Mouse (Mus musculus) E14TG2a.4 (cell line): ENCODE measurements around the gene Tex36.

Experiments used
- CTCF ChIP-seq: conservative IDR thresholded peaks from 2 replicates; pipeline ENCODE4 v1.5.1; 2014; ENCODE audit warnings: low read length
- NANOG ChIP-seq: IDR thresholded peaks from 2 replicates; pipeline ENCODE4 v1.6.1; 2014; ENCODE audit warnings: borderline replicate concordance, low read length, mixed read lengths

DNA sequence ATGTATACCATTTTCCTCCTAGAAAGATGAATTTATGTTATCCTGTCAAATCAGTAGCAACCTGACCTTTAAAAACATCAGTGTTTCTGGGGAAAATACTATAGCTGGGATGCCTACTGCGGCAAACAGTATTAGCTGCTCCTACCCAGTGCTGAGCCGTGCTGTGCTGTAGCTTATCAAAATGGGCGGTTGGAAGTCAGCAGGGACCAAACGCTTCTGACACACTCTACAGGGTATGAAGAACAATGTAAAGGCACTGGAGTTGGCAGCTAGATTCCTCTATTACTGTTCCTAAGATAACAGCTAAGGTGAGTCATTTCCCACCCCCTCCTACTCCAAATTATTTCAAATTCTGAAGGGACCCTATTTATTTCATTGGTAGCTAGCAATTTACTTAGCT, 53.5 kb downstream of the Tex36 start:
- no peak for TF ChIP-seq CTCF
- TF ChIP-seq NANOG, result no peak
